Mouse (Mus musculus): ENCODE results near the gene Hrc.
"Not testable (repeated sequence)": the region's sequence is repeated elsewhere in the genome, so short reads cannot be mapped to it uniquely, and the experiment has no call there.

The Hrc gene

GRCm38 (mm10) chr7:45333431-45333982 is 1.6 kb upstream of the Hrc start, which contains the start of gene Trpm4:
TSS of gene Trpm4 (minus strand) at chr7:45333780.
- peak; percentile 90 for DNase-seq (ENCODE audit: low spot score)

GRCm38 (mm10) chr7:45334605-45335004 is 485 bp upstream of the Hrc start:
- no peak for DNase-seq (ENCODE audit: low spot score)

- no peak for DNase-seq (ENCODE audit: low spot score)
Measured at GRCm38 (mm10) chr7:45336319-45336718, 1.2 kb downstream of the Hrc start.

- no peak for DNase-seq (ENCODE audit: low spot score)
Measured at GRCm38 (mm10) chr7:45337469-45337868, 2.4 kb downstream of the Hrc start.

GRCm38 (mm10) chr7:45338161-45338911 is 3.2 kb downstream of the Hrc start:
- DNase-seq (ENCODE audit: low spot score): no peak

GRCm38 (mm10) chr7:45339410-45340065 is 4.4 kb downstream of the Hrc start:
- peak; percentile 62 for DNase-seq (ENCODE audit: low spot score)

- no peak for DNase-seq (ENCODE audit: low spot score)
Measured at GRCm38 (mm10) chr7:45340066-45340442, 5.0 kb downstream of the Hrc start.

- DNase-seq (ENCODE audit: low spot score): peak; percentile 37
Measured at GRCm38 (mm10) chr7:45340669-45341068, 5.6 kb downstream of the Hrc start.

- DNase-seq (ENCODE audit: low spot score): peak; percentile 76
Measured at GRCm38 (mm10) chr7:45341303-45341702, 6.2 kb downstream of the Hrc start.

- DNase-seq (ENCODE audit: low spot score): no peak
Measured at GRCm38 (mm10) chr7:45342081-45342480, 7.0 kb downstream of the Hrc start.

GRCm38 (mm10) chr7:45343543-45343942 is 8.5 kb downstream of the Hrc start:
- no peak for DNase-seq (ENCODE audit: low spot score)

GRCm38 (mm10) chr7:45346905-45347304 is 11.8 kb downstream of the Hrc start:
- DNase-seq (ENCODE audit: low spot score): no peak

GRCm38 (mm10) chr7:45353041-45353440 is 18.0 kb downstream of the Hrc start:
- no peak for DNase-seq (ENCODE audit: low spot score)

GRCm38 (mm10) chr7:45355318-45356020 is 20.4 kb downstream of the Hrc start:
- no peak for DNase-seq (ENCODE audit: low spot score)

GRCm38 (mm10) chr7:45356087-45356486 is 21.0 kb downstream of the Hrc start:
- no peak for DNase-seq (ENCODE audit: low spot score)

GRCm38 (mm10) chr7:45359081-45359480 is 24.0 kb downstream of the Hrc start:
- DNase-seq (ENCODE audit: low spot score): not testable (repeated sequence)

- DNase-seq (ENCODE audit: low spot score): no peak
Measured at GRCm38 (mm10) chr7:45360404-45361125, 25.5 kb downstream of the Hrc start.

- DNase-seq (ENCODE audit: low spot score): peak; percentile 54
Measured at GRCm38 (mm10) chr7:45361243-45361804, 26.2 kb downstream of the Hrc start.

- DNase-seq (ENCODE audit: low spot score): no peak
Measured at GRCm38 (mm10) chr7:45362801-45363200, 27.7 kb downstream of the Hrc start.

- DNase-seq (ENCODE audit: low spot score): no peak
Measured at GRCm38 (mm10) chr7:45363983-45364382, 28.9 kb downstream of the Hrc start.

Data from ovary, postnatal 14 days (tissue).